Mouse (Mus musculus) brain, embryonic 14.5 days (tissue): ENCODE measurements around the gene Fads2.

Source experiments
- CTCF ChIP-seq: fragments of 200-500 bp; IDR thresholded peaks from 2 replicates; pipeline ENCODE4 v1.5.1; 2012; ENCODE audit warnings: inconsistent platforms, mild to moderate bottlenecking, moderate library complexity, borderline replicate concordance; ENCODE audit not compliant: insufficient read depth, insufficient read length; ENCODE audit errors: extremely low read depth
- POLR2A ChIP-seq: fragments of 200-500 bp; IDR thresholded peaks from 2 replicates; pipeline ENCODE4 v1.6.1; 2012; ENCODE audit warnings: mild to moderate bottlenecking, inconsistent platforms, borderline replicate concordance; ENCODE audit not compliant: poor library complexity, insufficient read depth, insufficient read length, severe bottlenecking; ENCODE audit errors: extremely low read depth

DNA sequence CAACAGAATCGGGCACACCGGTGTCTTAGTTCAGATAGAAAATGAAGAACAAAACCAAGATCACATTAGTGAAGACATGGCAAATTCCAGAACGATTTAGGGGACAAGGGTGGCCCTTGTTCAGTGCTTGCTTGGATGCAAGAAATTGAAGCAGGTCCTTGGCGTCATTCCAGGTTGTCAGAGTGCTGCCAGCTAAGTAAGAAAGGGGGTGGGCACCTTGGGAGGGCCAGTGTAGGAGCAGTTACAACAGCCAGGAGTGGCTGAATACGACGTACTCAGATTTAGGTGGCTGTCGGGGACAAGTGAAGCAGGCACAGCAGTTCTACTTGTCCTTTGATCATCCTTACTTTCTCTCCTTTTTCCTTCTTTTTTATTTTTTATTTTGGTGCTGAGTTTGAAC is 33.8 kb downstream of the Fads2 start:
- no peak for TF ChIP-seq CTCF
- no peak for TF ChIP-seq POLR2A
